Mouse (Mus musculus) Patski (cell line): ENCODE data around the gene Hivep1. TPM values are rescaled to one million over a fixed set of nuclear protein-coding genes. Genes with fewer than 3 reads are reported as not detected.

Experiments used
- ATAC-seq: fragments of 100-300 bp; one replicate; pipeline ENCODE4 v1.8.0; 2021
- CTCF ChIA-PET: fragments of 350-600 bp; sonication (Branson Sonifier 250); formaldehyde crosslinking; loops from one replicate; lab custom pipeline; 2022; ENCODE audit warnings: inconsistent platforms; lab: Charles Lee
- POLR2A ChIA-PET: fragments of 350-600 bp; sonication (Branson Sonifier 250); formaldehyde crosslinking; loops from one replicate; lab custom pipeline; 2022; ENCODE audit warnings: antibody characterized with exemption, inconsistent platforms; lab: Charles Lee
- DNase-seq: peaks from one replicate; pipeline ENCODE4 v3.0.0-alpha.2; 2011; ENCODE audit warnings: low read depth, low spot score
- H3K27me3 ChIP-seq: fragments of 371-371 bp; one replicate; pipeline ENCODE4 v1.5.1; 2021
- CTCF ChIP-seq: fragments of 100-300 bp; IDR thresholded peaks from one replicate; pipeline ENCODE4 v1.5.1; 2021
- in situ Hi-C: fragments of 300-500 bp; cut with MboI; formaldehyde crosslinking; loops from 3 replicates; pipeline ENCODE4 v1.11.1; 2018; ENCODE audit warnings: low pct_unique_long_range_greater_than_20kb, mixed read lengths
- polyA plus RNA-seq: library from polyadenylated mRNA; unstranded; gene quantifications from one replicate; pipeline ENCODE4 v1.2.3, GENCODE M21; 2021

Hivep1 gene
- polyA plus RNA-seq, 1 experiment from 2014 or later = 36.5 TPM

DNA sequence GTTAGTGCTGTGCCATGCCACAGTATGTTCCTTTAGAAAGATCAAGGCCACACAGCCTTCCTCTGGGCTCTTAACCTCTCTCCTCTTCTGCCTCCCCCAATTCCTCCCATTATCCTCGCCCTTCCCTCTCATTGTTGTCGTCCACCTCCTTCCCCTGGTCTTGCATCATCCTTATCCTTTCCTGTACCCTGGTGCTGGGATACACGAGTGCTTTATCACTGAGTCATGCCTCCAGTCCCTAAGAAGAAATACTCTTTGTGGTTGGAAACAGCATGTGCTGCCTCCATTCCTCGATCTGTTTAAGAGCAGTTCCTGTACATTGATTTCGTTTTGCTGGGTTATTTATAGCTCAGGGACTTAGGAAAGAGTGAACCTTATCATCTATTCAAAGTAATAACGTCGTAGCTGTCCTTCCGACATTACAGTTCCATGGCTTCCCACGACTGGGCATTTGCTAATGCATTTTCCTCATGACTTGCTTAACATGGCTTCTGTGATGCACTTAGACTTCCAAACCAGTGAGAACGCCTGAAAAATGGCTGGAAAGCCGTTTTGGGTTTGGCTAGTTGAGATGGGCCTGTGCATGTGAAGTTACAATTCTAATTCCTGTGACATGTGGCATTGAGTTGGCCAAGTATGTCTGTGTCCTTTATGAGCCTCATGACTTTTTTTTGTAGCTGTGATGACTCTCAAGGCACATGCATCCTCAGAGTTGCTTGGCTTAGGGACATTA lies 56.8 kb downstream of the Hivep1 start:
- no peaks in the 10 kb centered on the region for H3K27me3 ChIP-seq
- ATAC-seq = peak; percentile 85
- TF ChIP-seq CTCF = no peak
- in situ Hi-C loops = no loop called here
- ChIA-PET CTCF (interaction anchor here (0.9 to 1.4 kb wide), 2 partner anchors 65 to 166 kb away, joined by 3 read pairs; no protein-coding TSS in a partner anchor), POLR2A (no interaction called here)
- peak; percentile 37 for DNase-seq

DNA sequence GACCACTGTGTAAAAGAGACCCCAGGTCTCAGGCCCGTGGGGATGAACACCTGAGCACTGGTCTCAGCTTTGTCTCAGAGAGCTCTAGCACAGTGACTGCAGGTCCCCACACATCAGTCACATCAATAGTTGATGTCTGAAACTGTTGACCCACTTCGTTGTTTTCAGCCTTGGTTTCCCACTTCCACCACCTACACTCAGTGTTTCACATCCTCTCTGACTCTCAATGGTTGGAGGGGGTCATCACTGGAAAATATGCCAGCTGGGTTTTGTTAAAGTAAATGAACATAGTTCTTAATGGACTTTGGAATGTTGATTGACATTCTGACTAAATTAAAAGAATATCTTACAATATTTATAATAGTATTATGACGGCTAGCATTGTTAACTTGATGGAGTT lies 58.6 kb downstream of the Hivep1 start:
- ATAC-seq (no peak), DNase-seq (no peak)
- TF ChIP-seq CTCF = no peak
- POLR2A ChIA-PET = no interaction called here
- CTCF ChIA-PET = no interaction called here
- H3K27me3 ChIP-seq = no peaks in the 10 kb centered on the region
- in situ Hi-C loops = no loop called here

DNA sequence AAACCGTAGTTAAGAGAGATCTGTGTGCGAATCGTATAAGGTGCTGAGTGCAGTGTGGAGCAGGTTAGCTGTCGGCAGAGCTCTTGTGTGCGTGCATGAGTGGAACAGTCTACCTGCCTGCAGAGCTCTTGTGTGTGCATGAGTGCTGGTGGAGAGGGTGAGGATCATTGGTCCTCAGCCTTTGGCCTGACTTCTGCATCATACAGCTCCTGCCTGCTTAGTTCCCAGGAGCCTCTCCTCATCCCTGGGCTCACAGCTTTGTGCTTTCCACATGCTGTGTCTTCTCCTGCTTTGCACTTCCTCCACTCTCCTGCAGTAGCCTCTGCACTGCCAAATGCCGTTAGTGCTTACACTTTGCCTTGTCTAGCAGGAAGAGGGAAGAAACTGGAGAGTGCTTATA lies 60.2 kb downstream of the Hivep1 start:
- ATAC-seq (no peak), DNase-seq (no peak)
- no peak for TF ChIP-seq CTCF
- ChIA-PET CTCF (interaction anchor here (1.4 kb wide), 1 partner anchor 10 kb away, joined by 3 read pairs; no protein-coding TSS in a partner anchor), POLR2A (interaction anchor here (0.5 kb wide), 1 partner anchor 775 kb away, joined by 3 read pairs; no protein-coding TSS in a partner anchor)
- H3K27me3 ChIP-seq = no peaks in the 10 kb centered on the region
- in situ Hi-C loops = no loop called here

DNA sequence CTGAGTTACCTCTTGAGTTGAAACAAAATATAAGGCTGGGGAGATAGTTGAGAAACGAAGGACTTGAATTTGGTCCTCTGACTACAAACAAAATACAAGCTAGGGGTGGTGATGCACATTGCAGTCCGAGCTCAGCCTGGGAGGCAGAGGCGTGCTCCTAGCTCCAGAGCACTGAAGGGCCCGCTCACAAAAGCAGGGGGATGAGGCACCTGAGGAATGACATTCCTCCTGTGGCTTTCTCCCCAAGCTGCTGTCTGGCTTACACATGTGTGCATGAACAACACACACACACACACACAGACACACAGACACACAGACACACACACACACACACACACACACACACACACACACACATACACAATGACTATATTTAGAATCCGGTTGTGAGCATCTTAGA lies 60.9 kb downstream of the Hivep1 start:
- no peak for ATAC-seq
- ChIA-PET POLR2A (interaction anchor here (0.7 kb wide), 1 partner anchor 587 kb away, joined by 3 read pairs; no protein-coding TSS in a partner anchor), CTCF (no interaction called here)
- no peaks in the 10 kb centered on the region for H3K27me3 ChIP-seq
- in situ Hi-C loops = no loop called here
- no peak for DNase-seq
- TF ChIP-seq CTCF = no peak

DNA sequence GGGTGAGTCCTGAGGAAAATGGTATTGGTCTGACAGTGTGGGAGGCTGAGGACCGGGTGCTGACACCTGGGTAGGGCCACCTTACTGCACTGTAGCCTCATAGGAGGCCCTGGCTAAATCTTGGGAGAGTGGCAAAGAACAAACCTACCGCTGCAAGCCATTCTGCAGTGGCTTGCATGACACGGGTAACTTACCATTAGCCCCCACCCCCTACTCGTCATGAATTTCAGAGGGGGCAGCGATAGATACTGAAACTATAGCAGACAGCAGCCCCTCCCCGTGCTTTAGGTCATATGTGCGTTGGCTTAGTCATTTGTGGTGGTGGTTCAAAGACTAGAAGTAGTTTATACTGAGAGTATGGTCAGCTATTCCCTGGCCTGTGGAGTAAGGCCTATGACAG lies 61.8 kb downstream of the Hivep1 start:
- no peaks in the 10 kb centered on the region for H3K27me3 ChIP-seq
- ChIA-PET POLR2A (interaction anchor here (0.7 kb wide), 1 partner anchor 586 kb away, joined by 3 read pairs; no protein-coding TSS in a partner anchor), CTCF (no interaction called here)
- no peak for DNase-seq
- in situ Hi-C loops = no loop called here
- no peak for ATAC-seq
- TF ChIP-seq CTCF = no peak

DNA sequence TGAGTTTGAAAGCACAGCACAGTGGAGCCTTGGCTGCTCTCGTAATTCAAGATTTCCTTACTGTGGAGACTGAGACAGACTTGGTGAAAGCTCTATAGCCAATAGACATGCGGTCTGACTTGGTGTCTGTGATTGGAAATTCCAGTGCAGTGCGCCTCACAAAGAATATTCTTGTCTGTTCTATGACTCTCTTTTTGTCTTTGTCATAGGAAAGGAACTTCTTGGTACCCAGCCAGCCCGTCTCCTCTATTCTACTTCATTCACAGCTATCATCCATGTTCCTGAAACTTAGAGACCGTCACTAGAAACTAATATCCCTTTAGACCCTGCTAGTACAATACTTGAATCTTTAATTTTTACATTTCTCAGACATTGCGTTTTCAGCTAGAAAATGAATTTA lies 64.5 kb downstream of the Hivep1 start:
- H3K27me3 ChIP-seq = no peaks in the 10 kb centered on the region
- ChIA-PET POLR2A (no interaction called here), CTCF (no interaction called here)
- ATAC-seq = no peak
- DNase-seq = no peak
- in situ Hi-C loops = no loop called here
- no peak for TF ChIP-seq CTCF

DNA sequence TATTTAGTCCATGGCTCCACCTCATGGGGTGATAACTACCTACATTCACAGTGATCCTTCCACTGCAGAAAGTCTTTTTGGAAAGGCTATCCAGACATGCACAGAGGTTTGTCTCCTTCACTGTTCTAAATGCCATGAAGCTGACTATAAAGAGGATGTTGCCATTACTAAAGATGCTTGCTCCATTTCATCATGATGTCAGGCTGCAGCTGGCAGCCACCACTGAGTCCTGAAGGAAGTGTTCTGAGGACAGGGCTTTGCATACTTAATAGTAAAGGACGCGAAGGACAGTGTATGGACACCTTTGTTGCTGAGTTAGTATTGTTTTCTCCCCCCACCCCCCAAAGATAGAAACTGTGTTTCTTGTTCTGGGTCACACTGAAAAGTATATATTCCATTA lies 67.2 kb downstream of the Hivep1 start:
- no peak for TF ChIP-seq CTCF
- DNase-seq (no peak), ATAC-seq (no peak)
- H3K27me3 ChIP-seq = no peaks in the 10 kb centered on the region
- ChIA-PET CTCF (interaction anchor here (0.6 kb wide), 1 partner anchor 8 kb away, joined by 3 read pairs; no protein-coding TSS in a partner anchor), POLR2A (no interaction called here)
- in situ Hi-C loops = no loop called here

DNA sequence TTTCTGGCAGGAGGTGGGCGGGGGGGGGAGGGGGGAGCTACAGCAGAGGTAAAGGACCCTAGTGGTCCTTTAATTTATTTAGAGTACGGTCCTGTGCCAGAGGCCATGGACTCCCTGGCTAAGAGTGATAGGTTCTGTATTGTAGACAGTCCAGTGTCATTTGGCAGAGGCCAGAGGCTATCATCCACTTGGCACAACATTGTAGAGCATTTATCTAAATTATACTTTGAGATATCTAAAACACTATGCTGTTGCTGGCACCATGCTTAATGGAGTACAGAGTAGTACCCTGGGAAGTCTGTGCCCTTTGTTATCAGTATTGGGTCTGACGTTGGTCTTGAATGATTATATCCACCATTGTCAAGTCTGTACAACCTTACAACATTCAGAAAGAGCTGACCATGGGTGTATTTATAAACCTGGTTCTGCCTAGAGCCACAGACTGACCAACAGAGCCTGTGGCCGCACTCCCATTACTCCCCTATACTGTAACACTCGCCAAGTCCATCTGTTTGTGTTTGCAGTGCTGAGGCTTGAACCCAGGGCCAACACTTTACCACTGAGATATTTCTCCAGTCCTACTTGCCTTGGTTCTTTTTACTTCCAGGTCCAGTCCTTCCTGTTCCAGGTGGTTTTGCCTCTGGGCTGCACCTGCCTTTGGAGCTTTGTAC lies 69.4 kb downstream of the Hivep1 start:
- ChIA-PET POLR2A (no interaction called here), CTCF (interaction anchor here (0.8 kb wide), 1 partner anchor 9 kb away, joined by 3 read pairs; no protein-coding TSS in a partner anchor)
- ATAC-seq (no peak), DNase-seq (no peak)
- in situ Hi-C loops = no loop called here
- no peaks in the 10 kb centered on the region for H3K27me3 ChIP-seq
- no peak for TF ChIP-seq CTCF

DNA sequence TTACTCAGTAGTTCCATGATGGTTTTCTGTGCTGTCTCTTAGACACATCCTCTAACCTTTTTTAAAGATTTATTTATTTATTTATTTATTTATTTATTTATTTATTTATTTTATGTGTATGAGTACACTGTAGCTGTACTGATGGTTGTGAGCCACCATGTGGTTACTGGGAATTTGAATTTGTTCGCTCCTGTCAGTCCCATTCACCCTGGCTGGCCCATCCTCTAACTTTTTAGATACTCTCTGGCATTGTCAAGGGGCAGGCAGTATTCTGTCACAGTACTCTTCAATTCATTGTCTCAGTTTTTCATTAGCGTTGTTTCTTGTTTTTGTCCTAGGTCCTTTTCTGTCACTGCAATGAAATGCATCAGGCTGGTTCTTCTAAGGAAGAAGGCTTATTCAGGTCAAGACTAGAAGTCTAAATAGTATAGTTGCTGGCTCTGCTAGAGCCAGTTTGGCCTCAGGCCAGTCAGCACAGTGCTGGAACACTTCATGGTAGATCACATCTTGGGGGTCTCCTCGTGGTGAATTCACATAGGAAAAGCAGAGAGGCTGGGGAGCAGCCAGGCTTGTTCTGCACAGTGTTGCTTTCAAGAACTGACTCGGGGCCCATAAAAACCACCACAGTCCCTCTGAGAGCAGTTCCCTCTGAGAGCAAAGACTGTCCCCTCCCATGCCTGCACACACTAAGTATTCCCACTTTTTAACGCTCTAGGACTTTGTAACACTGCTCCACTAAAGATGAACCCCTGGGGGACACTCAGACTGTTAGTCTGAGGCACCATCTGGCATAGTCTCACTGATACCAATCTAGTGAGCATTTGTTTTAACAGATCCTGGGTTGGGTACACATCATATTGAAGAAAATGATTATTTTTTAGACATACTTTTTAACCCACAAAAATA lies 70.2 kb downstream of the Hivep1 start:
- H3K27me3 ChIP-seq = no peaks in the 10 kb centered on the region
- ATAC-seq (no peak), DNase-seq (no peak)
- POLR2A ChIA-PET = no interaction called here
- CTCF ChIA-PET = interaction anchor here (0.8 kb wide), 1 partner anchor 10 kb away, joined by 3 read pairs; no protein-coding TSS in a partner anchor
- no peak for TF ChIP-seq CTCF
- in situ Hi-C loops = no loop called here

DNA sequence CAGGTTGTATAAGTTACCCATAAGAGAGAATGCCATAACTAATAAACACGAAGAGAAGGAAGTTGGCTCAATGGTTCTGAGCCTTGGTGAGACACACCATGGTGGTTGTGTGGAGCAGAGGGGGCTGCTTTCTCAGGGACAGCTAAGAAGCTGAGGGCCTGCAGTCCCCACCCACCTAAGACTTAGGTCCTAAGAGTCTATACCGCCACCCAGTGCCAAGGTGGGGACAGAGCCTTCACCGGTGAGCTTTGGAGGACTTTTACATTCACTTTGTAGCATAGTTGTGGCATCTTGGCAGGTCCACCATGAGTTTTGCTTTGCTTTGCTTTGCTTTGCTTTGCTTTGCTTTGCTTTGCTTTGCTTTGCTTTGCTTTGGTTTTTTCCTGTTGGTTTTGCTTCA lies 92.8 kb downstream of the Hivep1 start:
- ChIA-PET POLR2A (interaction anchor here (0.6 kb wide), 1 partner anchor 284 kb away, joined by 5 read pairs; no protein-coding TSS in a partner anchor), CTCF (interaction anchor here (1.4 kb wide), 1 partner anchor 10 kb away, joined by 5 read pairs; no protein-coding TSS in a partner anchor)
- in situ Hi-C loops = no loop called here
- no peak for TF ChIP-seq CTCF
- ATAC-seq (no peak), DNase-seq (no peak)
- no peaks in the 10 kb centered on the region for H3K27me3 ChIP-seq
